Mouse (Mus musculus): ENCODE measurements around the gene Smarcal1. TPM values are rescaled to one million over a fixed set of nuclear protein-coding genes. Genes with fewer than 3 reads are reported as not detected.

Gene Smarcal1
- 13.2 to 19.4 TPM (median 18.9 TPM) in 3 replicates for total RNA-seq (2017)

DNA sequence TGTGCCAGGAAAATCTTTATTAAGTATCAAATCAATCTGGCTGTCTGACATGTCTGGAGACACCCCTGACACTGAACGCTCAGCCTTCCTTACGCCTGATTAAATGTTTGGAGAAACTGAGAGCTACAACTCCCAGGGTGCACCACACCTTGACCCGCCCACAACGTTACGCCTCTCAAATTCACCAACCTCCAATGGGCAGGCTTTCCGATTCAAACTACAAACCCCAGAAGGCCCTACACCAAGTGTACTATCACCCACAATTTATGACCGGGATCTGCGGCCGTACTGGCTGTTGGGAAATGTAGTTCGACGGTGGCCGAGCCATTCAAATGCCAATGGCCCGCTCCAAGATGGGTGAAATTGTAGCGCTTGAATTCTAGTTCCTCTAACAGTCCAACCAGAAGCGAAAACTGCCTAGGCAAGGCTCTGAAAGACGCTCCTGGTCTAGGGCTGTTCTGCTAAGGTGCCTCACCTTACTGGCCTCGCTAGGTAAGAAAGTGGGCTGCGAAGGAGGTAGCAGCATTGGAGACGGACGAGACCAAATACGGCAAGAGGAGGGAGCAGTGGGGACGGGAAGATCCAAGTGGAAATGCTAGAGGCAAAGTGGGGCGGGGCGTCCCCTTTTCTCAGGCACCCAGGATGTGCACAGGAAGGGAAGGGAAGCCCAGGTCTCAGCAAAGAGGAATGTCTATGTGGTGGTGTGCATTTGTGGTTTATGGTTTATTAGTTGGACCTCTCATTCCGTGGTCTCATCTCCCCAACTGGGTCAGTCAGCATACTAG lies at the start of gene Smarcal1:
Gene Smarcal1 (plus strand): TSS at position 305 of the 785 bp plus-strand sequence.
- peak; percentile 97 for ATAC-seq (replicated peaks; ENCODE audit: insufficient number of reproducible peaks, low FRiP score, low TSS enrichment, poor library complexity, severe bottlenecking)

GRCm38 (mm10) chr1:72533439-72533838 lies 49.6 kb upstream of the Smarcal1 start:
- ATAC-seq (replicated peaks; ENCODE audit: insufficient number of reproducible peaks, low FRiP score, low TSS enrichment, poor library complexity, severe bottlenecking), result no peak

GRCm38 (mm10) chr1:72535725-72536571 lies 47.1 kb upstream of the Smarcal1 start:
- no peak for ATAC-seq (replicated peaks; ENCODE audit: insufficient number of reproducible peaks, low FRiP score, low TSS enrichment, poor library complexity, severe bottlenecking)

GRCm38 (mm10) chr1:72536611-72537351 lies 46.3 kb upstream of the Smarcal1 start, which contains the start of gene March4:
Gene March4, minus strand, starts transcription at chr1:72536930.
- ATAC-seq (replicated peaks; ENCODE audit: insufficient number of reproducible peaks, low FRiP score, low TSS enrichment, poor library complexity, severe bottlenecking), result no peak

DNA sequence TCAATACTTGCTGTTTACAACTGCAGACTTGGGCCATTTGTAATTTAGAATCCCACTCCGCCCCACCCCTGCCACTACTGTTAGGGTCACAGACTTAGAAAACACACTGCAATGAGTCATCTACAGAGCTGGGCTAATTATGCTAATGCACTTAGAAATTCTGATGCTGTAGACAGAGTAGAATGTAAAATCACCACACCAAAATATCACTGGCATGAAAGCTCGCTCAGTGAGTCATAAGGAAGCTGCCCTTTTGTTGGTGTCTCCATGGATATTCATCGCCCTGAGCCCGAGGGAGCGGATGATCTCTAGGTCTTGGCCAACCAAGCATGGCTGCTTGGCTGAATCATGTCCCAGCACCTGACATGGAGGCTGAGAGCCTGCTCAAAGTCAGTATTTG lies 44.8 kb upstream of the Smarcal1 start:
- ATAC-seq (replicated peaks; ENCODE audit: insufficient number of reproducible peaks, low FRiP score, low TSS enrichment, poor library complexity, severe bottlenecking), result no peak

- ATAC-seq (replicated peaks; ENCODE audit: insufficient number of reproducible peaks, low FRiP score, low TSS enrichment, poor library complexity, severe bottlenecking), result no peak
Observed at GRCm38 (mm10) chr1:72550317-72550716, 32.7 kb upstream of the Smarcal1 start.

GRCm38 (mm10) chr1:72556471-72556870 lies 26.6 kb upstream of the Smarcal1 start:
- ATAC-seq (replicated peaks; ENCODE audit: insufficient number of reproducible peaks, low FRiP score, low TSS enrichment, poor library complexity, severe bottlenecking), result no peak

DNA sequence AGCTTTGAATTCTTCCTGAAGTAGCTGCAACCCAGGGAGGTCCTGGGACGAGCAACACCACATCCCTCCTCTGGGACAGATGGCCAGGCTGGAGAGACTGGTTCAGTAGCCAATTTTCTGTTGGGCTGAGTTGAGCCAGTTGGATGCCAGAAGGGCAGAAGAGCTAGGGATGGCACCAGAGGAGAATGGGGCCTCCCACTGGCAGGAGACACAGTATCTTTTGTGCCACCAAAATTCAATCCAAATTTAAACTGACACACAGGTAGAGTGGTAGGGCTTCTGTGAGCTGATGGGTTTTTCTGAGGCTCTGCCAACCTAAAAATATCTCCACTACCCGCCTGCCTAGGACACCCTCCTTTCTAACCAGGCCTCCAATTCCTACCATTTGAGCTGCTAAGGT lies 24.4 kb upstream of the Smarcal1 start:
- ATAC-seq (replicated peaks; ENCODE audit: insufficient number of reproducible peaks, low FRiP score, low TSS enrichment, poor library complexity, severe bottlenecking), result no peak

- ATAC-seq (replicated peaks; ENCODE audit: insufficient number of reproducible peaks, low FRiP score, low TSS enrichment, poor library complexity, severe bottlenecking), result no peak
Observed at GRCm38 (mm10) chr1:72564334-72564962, 18.6 kb upstream of the Smarcal1 start.

GRCm38 (mm10) chr1:72567056-72567455 lies 16.0 kb upstream of the Smarcal1 start:
- ATAC-seq (replicated peaks; ENCODE audit: insufficient number of reproducible peaks, low FRiP score, low TSS enrichment, poor library complexity, severe bottlenecking), result no peak

- ATAC-seq (replicated peaks; ENCODE audit: insufficient number of reproducible peaks, low FRiP score, low TSS enrichment, poor library complexity, severe bottlenecking), result no peak
Observed at GRCm38 (mm10) chr1:72568725-72569124, 14.3 kb upstream of the Smarcal1 start.

GRCm38 (mm10) chr1:72574047-72574446 lies 9.0 kb upstream of the Smarcal1 start:
- no peak for ATAC-seq (replicated peaks; ENCODE audit: insufficient number of reproducible peaks, low FRiP score, low TSS enrichment, poor library complexity, severe bottlenecking)

GRCm38 (mm10) chr1:72574608-72575007 lies 8.4 kb upstream of the Smarcal1 start:
- ATAC-seq (replicated peaks; ENCODE audit: insufficient number of reproducible peaks, low FRiP score, low TSS enrichment, poor library complexity, severe bottlenecking), result no peak

GRCm38 (mm10) chr1:72575121-72575520 lies 7.9 kb upstream of the Smarcal1 start:
- no peak for ATAC-seq (replicated peaks; ENCODE audit: insufficient number of reproducible peaks, low FRiP score, low TSS enrichment, poor library complexity, severe bottlenecking)

DNA sequence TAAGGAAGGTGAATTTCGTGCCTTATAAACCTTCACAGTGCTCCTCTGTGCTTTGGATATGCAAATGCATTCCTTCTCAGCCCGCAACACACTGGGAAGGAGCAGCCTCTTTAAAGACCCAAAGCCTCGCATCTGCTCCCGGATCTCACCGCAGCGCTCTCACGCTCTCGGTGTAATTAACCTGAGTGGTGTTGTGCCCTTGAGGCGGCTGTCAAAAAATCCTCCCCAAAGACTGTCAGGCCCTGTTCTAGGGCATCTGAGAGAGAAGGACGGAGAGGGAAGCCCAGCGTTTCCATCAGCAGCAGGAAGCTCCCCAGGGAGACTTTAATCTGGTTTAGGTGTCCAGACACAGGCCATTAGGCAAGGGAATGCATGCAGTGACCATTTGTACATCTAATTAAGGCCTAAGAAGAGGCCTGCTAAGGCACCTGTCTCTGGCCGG lies 5.5 kb upstream of the Smarcal1 start:
- ATAC-seq (replicated peaks; ENCODE audit: insufficient number of reproducible peaks, low FRiP score, low TSS enrichment, poor library complexity, severe bottlenecking), result no peak

GRCm38 (mm10) chr1:72578351-72578750 lies 4.7 kb upstream of the Smarcal1 start:
- no peak for ATAC-seq (replicated peaks; ENCODE audit: insufficient number of reproducible peaks, low FRiP score, low TSS enrichment, poor library complexity, severe bottlenecking)

DNA sequence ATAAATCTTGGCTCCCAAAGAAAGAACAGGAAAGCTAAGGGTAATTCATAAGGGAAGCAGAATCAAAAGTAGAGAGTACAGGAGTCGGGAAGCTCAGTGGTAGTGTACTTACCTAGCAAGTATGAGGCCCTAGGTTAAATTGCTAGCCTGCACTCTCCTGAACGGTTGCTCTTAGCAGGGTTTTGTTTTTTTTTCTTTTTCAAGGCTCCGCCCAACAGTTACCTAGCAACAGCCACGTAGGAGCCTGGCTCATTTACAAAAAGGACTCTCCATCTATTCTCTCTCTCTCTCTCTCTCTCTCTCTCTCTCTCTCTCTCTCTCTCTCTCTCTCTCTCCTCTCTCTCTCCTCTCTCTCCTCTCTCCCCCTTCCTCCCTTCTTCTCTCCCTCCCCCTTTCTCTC lies 4.2 kb upstream of the Smarcal1 start:
- no peak for ATAC-seq (replicated peaks; ENCODE audit: insufficient number of reproducible peaks, low FRiP score, low TSS enrichment, poor library complexity, severe bottlenecking)

DNA sequence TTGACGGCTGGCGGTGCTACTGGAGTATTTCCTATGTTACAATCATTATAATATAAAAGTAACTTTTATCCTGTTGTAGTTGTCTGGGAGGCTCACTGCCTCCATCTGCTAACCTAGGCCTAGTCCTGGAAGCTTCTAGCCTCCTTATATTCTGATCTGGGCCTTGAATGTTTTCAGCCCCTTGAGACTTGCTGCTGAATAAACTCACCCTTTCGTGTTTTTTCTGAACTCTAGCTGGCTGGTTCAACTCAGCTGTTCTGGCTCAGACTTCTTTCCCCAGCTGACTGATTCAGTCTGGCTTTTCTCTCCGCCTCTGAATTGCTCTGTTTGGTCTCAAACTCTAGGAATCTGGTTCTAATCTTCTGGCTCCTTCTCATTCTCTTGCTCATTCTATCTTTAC lies 855 bp downstream of the Smarcal1 start:
- ATAC-seq (replicated peaks; ENCODE audit: insufficient number of reproducible peaks, low FRiP score, low TSS enrichment, poor library complexity, severe bottlenecking), result no peak

All from monocyte, adult 5-6 weeks (primary cell).